In the genomic region with DNA sequence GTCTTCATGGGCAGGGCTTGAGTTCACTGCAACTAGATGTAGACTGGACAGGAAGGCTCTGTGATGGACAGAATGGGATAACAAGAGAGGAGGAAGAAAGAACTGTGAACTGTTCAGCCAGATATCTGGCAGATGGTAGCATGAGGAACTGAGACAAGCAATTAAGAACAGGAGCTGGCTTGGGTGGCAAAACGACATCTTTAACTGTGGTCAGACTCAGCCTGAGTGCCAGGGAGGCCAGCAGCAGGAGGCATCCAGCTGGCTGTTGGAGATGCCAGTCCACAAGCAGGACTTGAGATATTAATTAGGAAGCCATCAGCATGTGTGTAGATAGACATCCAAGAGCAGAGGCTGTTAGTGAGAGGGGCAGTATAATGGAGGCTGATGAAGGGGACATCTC, we compare ENCODE assay signal across 34 mouse cellular contexts.
A peak's percentile ranks its signal among the peaks of the same experiment; 100 is the strongest.
DNase-seq lines count a peak whose midpoint lies in the region; ATAC-seq and TF ChIP-seq lines count a peak whose summit lies in the region.
"Had no signal": no experiment of that assay in that cellular context is flagged by ENCODE, and none has a peak within 500 bp of the region (broad histone marks: within the 10 kb centered on the region; RNA-seq: fewer than 3 reads in every experiment).

No protein-coding gene starts in this region.

- dilution Hi-C loops in CH12.LX (cut with MboI; ENCODE audit: extremely low pct_ligation_motif_present, extremely low pct_unique_long_range_greater_than_20kb, low sequenced_read_pairs), result no loop called here

- in situ Hi-C loops in CH12.LX (cut with MboI; ENCODE audit: low pct_ligation_motif_present, low pct_unique_long_range_greater_than_20kb, low sequenced_read_pairs), result no loop called here

- H3K4me3 ChIP-seq in CH12.LX (replicated peaks in 1 of 3; ENCODE audit: low read depth in 2 of 3, low read length in 2 of 3, poor library complexity in 1 of 3), result no peak overlapping the region
- no peak overlapping the region for H3K4me3 ChIP-seq in hindbrain, embryonic 10.5 days
- H3K4me3 ChIP-seq: erythroblast, embryonic 14.5 days; gastrocnemius, adult 2 months; heart, embryonic 10.5 days; heart, embryonic 15.5 days; hindbrain, embryonic 13.5 days; kidney, embryonic 15.5 days; left cerebral cortex, adult 2 months; limb, embryonic 10.5 days; limb, embryonic 15.5 days; liver, embryonic 13.5 days; neural tube, embryonic 13.5 days had no signal

- H3K79me2 ChIP-seq in CH12.LX (replicated peaks; ENCODE audit: control insufficient read depth, extremely low read depth, insufficient read depth, poor library complexity, severe bottlenecking), result no peaks in the 10 kb centered on the region

- WGBS in hindbrain, embryonic 10.5 days, result 84% methylated on average over 1 of the region's 1 CpGs

- no peak overlapping the region for H3K4me2 ChIP-seq in CH12.LX (ENCODE audit: insufficient read depth, low read depth, poor library complexity, severe bottlenecking)
- H3K4me2 ChIP-seq: heart, embryonic 15.5 days; hindbrain, embryonic 13.5 days; kidney, embryonic 15.5 days; limb, embryonic 15.5 days; liver, embryonic 13.5 days; midbrain, embryonic 11.5 days; neural tube, embryonic 13.5 days had no signal

- peak; percentile 54 for TF ChIP-seq EP300 in CH12.LX (IDR thresholded peaks at IDR 0.05; ENCODE audit: low read length)

- no peak for TF ChIP-seq POLR2A in CH12.LX (IDR thresholded peaks at IDR 0.05; ENCODE audit: low read depth, low read length)

- H3K36me3 ChIP-seq in CH12.LX (replicated peaks in 1 of 2; ENCODE audit: control insufficient read depth in 1 of 2, insufficient read depth in 1 of 2, low read length in 1 of 2), result no peaks in the 10 kb centered on the region
- H3K36me3 ChIP-seq in hindbrain, embryonic 10.5 days, result no peaks in the 10 kb centered on the region
- H3K36me3 ChIP-seq: G1E; heart, embryonic 10.5 days; heart, embryonic 15.5 days; hindbrain, embryonic 13.5 days; limb, embryonic 10.5 days; limb, embryonic 15.5 days; liver, embryonic 13.5 days; neural tube, embryonic 13.5 days had no signal

- no peak for TF ChIP-seq RAD21 in CH12.LX (IDR thresholded peaks at IDR 0.05; ENCODE audit: low read depth, low read length)

- ATAC-seq in cerebellum, adult (ENCODE audit: insufficient number of reproducible peaks, low FRiP score, low TSS enrichment), result 0 out of 2 replicates have a peak, but pooled peaks have one; percentile 20
- ATAC-seq: forebrain, embryonic 16.5 days; lung, postnatal 0 days; Patski had no signal

- no peaks in the 10 kb centered on the region for H3K27me3 ChIP-seq in CH12.LX (replicated peaks)
- no peaks in the 10 kb centered on the region for H3K27me3 ChIP-seq in hindbrain, embryonic 10.5 days (ENCODE audit: insufficient read depth, poor library complexity, severe bottlenecking)
- H3K27me3 ChIP-seq: heart, embryonic 15.5 days; hindbrain, embryonic 13.5 days; limb, embryonic 15.5 days; liver, embryonic 13.5 days; neural tube, embryonic 13.5 days; Patski had no signal

- H3K4me1 ChIP-seq in CH12.LX (ENCODE audit: control insufficient read depth in 1 of 2, insufficient read depth in 2 of 2), result peaks cover 0 to 33% of the 10 kb centered on the region in 2 experiments; a peak in 2 of 4 replicates
- no peaks in the 10 kb centered on the region for H3K4me1 ChIP-seq in hindbrain, embryonic 10.5 days (replicated peaks)
- H3K4me1 ChIP-seq: hindbrain, embryonic 13.5 days; liver, embryonic 13.5 days; neural tube, embryonic 13.5 days had no signal

- H3K27ac ChIP-seq in CH12.LX (ENCODE audit: insufficient read depth, low read depth), result no peak overlapping the region
- no peak overlapping the region for H3K27ac ChIP-seq in hindbrain, embryonic 10.5 days
- H3K27ac ChIP-seq: gastrocnemius, adult 2 months; heart, embryonic 10.5 days; heart, embryonic 15.5 days; hindbrain, embryonic 13.5 days; kidney, embryonic 15.5 days; left cerebral cortex, adult 2 months; limb, embryonic 10.5 days; limb, embryonic 15.5 days; liver, embryonic 13.5 days; neural tube, embryonic 13.5 days; stomach, postnatal 0 days had no signal

- H3K9me3 ChIP-seq in CH12.LX (replicated peaks; ENCODE audit: low read length), result no peaks in the 10 kb centered on the region
- H3K9me3 ChIP-seq in hindbrain, embryonic 10.5 days, result no peaks in the 10 kb centered on the region
- H3K9me3 ChIP-seq: heart, embryonic 10.5 days; heart, embryonic 15.5 days; hindbrain, embryonic 13.5 days; kidney, embryonic 15.5 days; limb, embryonic 10.5 days; limb, embryonic 15.5 days; liver, embryonic 13.5 days; neural tube, embryonic 13.5 days had no signal

- no peak for DNase-seq in cerebellum, adult 8-10 months
- DNase-seq in CH12.LX (ENCODE audit: extremely low read depth), result peak; percentile 8
- peak; percentile 10 for DNase-seq in cerebellum, adult 11-12 months
- peak; percentile 55 to 69 for DNase-seq in cerebellum, postnatal 14 days
- DNase-seq in gastrocnemius, postnatal 4 days (ENCODE audit: low spot score in 2 of 2), result no peak
- DNase-seq in hindbrain, embryonic 10.5 days (ENCODE audit: low spot score), result no peak
- DNase-seq in testis, postnatal 14 days (ENCODE audit: low spot score), result no peak
- DNase-seq: adrenal gland, postnatal 14 days; gastrocnemius, adult 2 months; gastrocnemius, postnatal 36 days; heart, postnatal 36 days; kidney, adult 18-20 months; kidney, postnatal 25 days; liver, embryonic 13.5 days; lung, adult 18-20 months; right cerebral cortex, postnatal 4 days; thymus, adult 2 months; thymus, postnatal 36 days had no signal

- no peak for TF ChIP-seq CTCF in CH12.LX (conservative IDR thresholded peaks at IDR 0.05 in 1 of 2, IDR thresholded peaks at IDR 0.05 in 1 of 2; ENCODE audit: low read depth in 2 of 2, low read length in 2 of 2)

- H3K9ac ChIP-seq in CH12.LX (ENCODE audit: insufficient read depth, low read depth), result no peak overlapping the region
- H3K9ac ChIP-seq: heart, embryonic 15.5 days; hindbrain, embryonic 13.5 days; kidney, embryonic 15.5 days; limb, embryonic 15.5 days; liver, embryonic 13.5 days; neural tube, embryonic 13.5 days had no signal

TF ChIP-seq in CH12.LX, 34 proteins besides CTCF, POLR2A, EP300 and RAD21:
- TF ChIP-seq IRF4 (IDR thresholded peaks at IDR 0.05; ENCODE audit: low read depth, low read length), result no peak
- TF ChIP-seq MAX (IDR thresholded peaks at IDR 0.05; ENCODE audit: low read length), result no peak
- no peak for TF ChIP-seq MAFK (IDR thresholded peaks at IDR 0.05; ENCODE audit: insufficient replicate concordance, low read length)

Comparison
In these comparisons a context has a peak if more than half of its experiments do, and no peak if none do; other contexts are left out.
1. DNase-seq: peak in CH12.LX (single experiment), cerebellum, adult 11-12 months (single experiment) and cerebellum, postnatal 14 days (2 of 2); none in cerebellum, adult 8-10 months (single experiment), gastrocnemius, postnatal 4 days (0 of 2), hindbrain, embryonic 10.5 days (single experiment) and testis, postnatal 14 days (single experiment).